Mouse (Mus musculus) liver, embryonic 11.5 days (tissue): ENCODE data around the gene Fam131a. TPM values are rescaled to one million over a fixed set of nuclear protein-coding genes. Genes with fewer than 3 reads are reported as not detected.

Source experiments
- ATAC-seq: fragments of 200-750 bp; cut with Nextera tagmentation; replicated peaks from 2 replicates; pipeline ENCODE4 v1.8.0; 2017; ENCODE audit warnings: moderate number of reproducible peaks, mild to moderate bottlenecking, moderate TSS enrichment, moderate library complexity; ENCODE audit not compliant: low FRiP score
- DNase-seq: peaks from one replicate; pipeline ENCODE4 v3.0.0-alpha.2; 2017; ENCODE audit warnings: low spot score
- H3K27ac ChIP-seq: fragments of 300-500 bp; sonication (generic); 2 replicates; pipeline ENCODE4 v1.5.1; 2014; ENCODE audit warnings: mild to moderate bottlenecking, low read depth, low read length, control low read depth
- H3K27me3 ChIP-seq: fragments of 300-500 bp; sonication (generic); replicated peaks from 2 replicates; pipeline ENCODE4 v1.6.1; 2014; ENCODE audit warnings: low read length, mixed read lengths; ENCODE audit not compliant: control insufficient read depth, insufficient read depth
- H3K36me3 ChIP-seq: fragments of 300-500 bp; sonication (generic); 2 replicates; pipeline ENCODE4 v1.6.1; 2014; ENCODE audit warnings: mild to moderate bottlenecking, low read length, moderate library complexity, mixed read lengths; ENCODE audit not compliant: control insufficient read depth, insufficient read depth
- H3K4me1 ChIP-seq: fragments of 300-500 bp; sonication (generic); replicated peaks from 2 replicates; pipeline ENCODE4 v1.6.1; 2014; ENCODE audit warnings: low read length, mixed read lengths; ENCODE audit not compliant: control insufficient read depth, insufficient read depth
- H3K4me2 ChIP-seq: fragments of 300-500 bp; sonication (generic); 2 replicates; pipeline ENCODE4 v1.6.1; 2014; ENCODE audit warnings: mild to moderate bottlenecking, control low read depth, moderate library complexity
- H3K4me3 ChIP-seq: fragments of 300-500 bp; sonication (generic); 2 replicates; pipeline ENCODE4 v1.5.1; 2014; ENCODE audit warnings: low read depth, low read length, control low read depth
- H3K9ac ChIP-seq: fragments of 300-500 bp; sonication (generic); 2 replicates; pipeline ENCODE4 v1.6.1; 2014; ENCODE audit warnings: low read depth, low read length, control low read depth
- H3K9me3 ChIP-seq: fragments of 300-500 bp; sonication (generic); 2 replicates; pipeline ENCODE4 v1.6.1; 2016; ENCODE audit warnings: low read length, inconsistent platforms, mixed read lengths; ENCODE audit not compliant: control insufficient read depth
- WGBS: fragments of 180-500 bp; shearing (Covaris S2); extraction: QIAGEN DNeasy Blood & Tissue Kit; methylation state at CpG from one replicate; pipeline ENCODE4 v1.1.7; 2014; 5-methylcytosine and 5-hydroxymethylcytosine counted together
- polyA plus RNA-seq: library from polyadenylated mRNA; unstranded; fragments of >200 nt; fragmentation: Nextera tagmentation; extraction: Ambion mirVana; gene quantifications from 2 replicates; pipeline ENCODE4 v1.2.1, GENCODE M21; 2014

The Fam131a gene
- polyA plus RNA-seq, 1 experiment from 2014 or later = 2.1 TPM

DNA sequence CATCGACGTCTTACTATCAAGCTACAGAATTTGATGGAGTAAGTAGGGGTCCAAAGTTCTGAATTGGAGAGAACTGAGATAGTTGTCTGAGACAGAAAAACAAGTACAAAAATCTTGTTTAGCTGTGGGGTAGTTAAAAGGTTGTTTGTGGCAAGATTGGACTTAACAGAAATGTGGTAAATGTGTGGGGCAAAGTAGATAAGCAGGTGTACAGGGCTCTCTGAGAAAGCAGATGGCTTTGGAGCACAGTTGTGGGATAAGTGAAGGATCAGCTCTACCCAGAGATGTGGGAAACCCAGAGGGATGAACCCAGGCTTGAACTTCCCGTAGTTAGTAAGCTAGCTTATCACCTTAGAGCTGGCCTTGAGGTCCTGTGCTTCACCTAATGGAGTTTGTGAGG, 2.3 kb upstream of the Fam131a start:
- Histone ChIP-seq H3K9ac (no peak overlapping the region), H3K9me3 (no peaks in the 10 kb centered on the region), H3K4me2 (no peak overlapping the region), H3K4me1 (peaks cover 24% of the 10 kb centered on the region), H3K27me3 (peaks cover 11% of the 10 kb centered on the region), H3K36me3 (peaks cover 57% of the 10 kb centered on the region), H3K27ac (no peak overlapping the region), H3K4me3 (no peak overlapping the region)
- WGBS = 75% methylated on average over 3 of the region's 3 CpGs
- ATAC-seq = no peak
- no peak for DNase-seq

DNA sequence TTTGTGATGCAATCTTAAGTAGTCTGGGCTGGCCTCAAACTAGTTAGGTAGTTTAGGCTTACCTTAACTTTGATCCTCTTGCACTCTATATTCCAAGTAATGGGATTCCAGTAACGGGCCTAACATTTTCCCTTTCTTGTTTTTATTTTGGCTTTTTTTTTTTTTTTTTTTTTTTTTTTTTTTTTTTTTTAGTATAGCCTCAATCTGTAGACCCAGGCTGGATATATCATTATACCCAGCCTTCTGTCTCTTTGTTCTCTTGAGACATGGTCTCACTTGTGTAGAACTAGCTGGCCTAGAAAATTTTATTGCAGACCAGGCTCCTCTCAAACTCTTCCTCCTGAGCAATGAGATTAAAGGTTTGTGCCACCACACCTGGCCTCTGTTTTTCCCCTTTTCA, 1.4 kb upstream of the Fam131a start:
- Histone ChIP-seq H3K9me3 (no peaks in the 10 kb centered on the region), H3K27me3 (peaks cover 19% of the 10 kb centered on the region), H3K9ac (no peak overlapping the region), H3K27ac (no peak overlapping the region), H3K4me3 (no peak overlapping the region), H3K4me1 (peaks cover 30% of the 10 kb centered on the region), H3K4me2 (no peak overlapping the region), H3K36me3 (peaks cover 48% of the 10 kb centered on the region)
- no peak for DNase-seq
- no peak for ATAC-seq
- 83% methylated on average over 1 of the region's 1 CpGs for WGBS

DNA sequence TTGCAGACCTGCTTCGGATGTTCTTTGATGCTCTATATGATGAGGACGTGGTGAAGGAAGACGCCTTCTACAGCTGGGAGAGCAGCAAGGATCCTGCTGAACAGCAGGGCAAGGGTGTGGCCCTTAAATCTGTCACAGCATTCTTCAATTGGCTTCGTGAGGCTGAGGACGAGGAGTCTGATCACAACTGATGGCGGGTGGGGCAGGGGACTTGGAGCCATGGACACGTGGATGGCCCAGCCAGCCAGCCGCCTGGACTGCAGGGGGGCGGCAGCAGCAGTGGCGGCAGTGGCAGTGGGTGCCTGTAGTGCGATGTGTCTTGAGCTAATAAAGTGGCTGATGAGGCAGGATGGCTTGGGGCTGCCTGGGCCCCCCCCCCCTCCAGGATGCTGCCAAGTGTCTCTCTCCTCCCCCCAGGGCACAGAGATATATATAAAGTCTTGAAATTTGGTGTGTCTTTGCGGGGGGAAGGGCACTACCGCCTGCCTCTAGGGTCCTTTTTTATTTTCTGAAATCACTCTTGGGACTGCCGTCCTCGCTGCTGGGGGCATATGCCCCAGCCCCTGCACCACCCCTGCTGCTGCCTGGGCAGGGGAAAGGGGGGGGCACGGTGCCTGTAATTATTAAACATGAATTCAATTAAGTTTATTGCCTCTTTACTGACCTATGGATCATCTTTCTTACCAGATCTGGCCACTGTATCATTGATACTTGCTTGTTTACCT, 638 bp upstream of the Fam131a start:
- Histone ChIP-seq H3K36me3 (peaks cover 40% of the 10 kb centered on the region), H3K27ac (no peak overlapping the region; the same call in 1 of the 2 replicates), H3K27me3 (peaks cover 19% of the 10 kb centered on the region), H3K4me3 (peak overlapping the region; percentile 72; the same call in 1 of the 2 replicates), H3K4me2 (peak overlapping the region; percentile 98), H3K9ac (no peak overlapping the region), H3K9me3 (no peaks in the 10 kb centered on the region), H3K4me1 (peaks cover 30% of the 10 kb centered on the region)
- ATAC-seq = no peak
- WGBS = 53% methylated on average over 16 of the region's 16 CpGs
- DNase-seq = no peak

DNA sequence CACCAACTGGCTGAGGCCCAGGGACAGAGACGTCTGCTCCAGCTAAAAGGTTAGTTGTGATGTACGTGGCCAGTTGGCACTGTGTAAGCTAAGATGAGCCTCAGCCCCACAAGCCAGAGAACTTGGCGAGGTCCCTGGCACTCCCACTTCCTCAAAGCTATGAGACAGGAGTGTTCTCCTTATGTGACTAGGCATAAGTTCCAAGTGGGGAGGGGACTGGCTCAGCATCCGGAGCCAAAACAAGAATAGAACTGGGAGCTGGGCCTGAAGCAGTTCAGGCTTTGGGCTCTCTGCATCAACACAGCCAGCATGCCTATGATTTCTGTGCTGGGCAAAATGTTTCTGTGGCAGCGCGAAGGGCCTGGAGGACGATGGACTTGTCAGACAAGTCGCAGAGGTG, 1.7 kb downstream of the Fam131a start:
- Histone ChIP-seq H3K4me3 (no peak overlapping the region), H3K9ac (no peak overlapping the region), H3K4me1 (peaks cover 28% of the 10 kb centered on the region), H3K4me2 (no peak overlapping the region), H3K27me3 (peaks cover 19% of the 10 kb centered on the region), H3K27ac (no peak overlapping the region), H3K36me3 (peaks cover 20% of the 10 kb centered on the region), H3K9me3 (no peaks in the 10 kb centered on the region)
- DNase-seq (no peak), ATAC-seq (no peak)
- 73% methylated on average over 8 of the region's 8 CpGs for WGBS

DNA sequence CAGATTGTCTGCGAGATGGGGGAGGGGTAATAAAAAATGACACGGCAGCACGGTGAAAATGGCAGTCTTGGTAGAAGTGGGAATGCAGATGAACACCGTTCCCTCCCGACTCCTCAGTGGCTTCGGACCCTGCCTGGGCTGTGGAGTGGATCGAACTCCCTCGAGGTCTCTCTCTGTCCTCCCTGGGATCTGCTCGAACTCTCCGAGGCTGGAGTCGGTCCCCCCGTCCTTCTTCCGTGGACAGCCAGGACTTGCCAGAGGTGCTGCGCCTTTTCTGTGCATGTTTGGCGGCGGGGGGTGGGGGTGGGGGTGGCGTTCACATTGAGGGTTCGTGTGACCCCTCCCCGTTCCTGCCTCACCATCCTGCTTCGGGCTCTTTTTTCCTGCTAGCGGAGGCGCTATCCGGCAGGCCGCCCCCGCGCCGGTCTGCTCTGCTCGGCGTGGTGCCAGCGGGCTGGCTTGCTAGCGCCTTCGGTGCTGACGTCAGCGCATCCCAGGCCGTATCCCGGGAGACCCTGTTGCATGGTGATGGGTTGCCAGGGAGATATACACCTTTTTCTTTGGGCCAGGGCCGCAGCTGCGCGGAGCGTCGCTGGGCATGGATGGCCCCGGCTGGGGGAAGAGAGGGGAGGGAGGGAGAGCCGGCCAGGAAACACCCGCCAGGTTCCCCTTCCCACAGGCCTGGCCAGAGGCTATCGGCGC, 2.7 kb downstream of the Fam131a start:
- DNase-seq = no peak
- peak overlapping the region; percentile 71 for H3K4me2 ChIP-seq
- ATAC-seq = 0 out of 2 replicates have a peak, but pooled peaks have one; percentile 4
- H3K4me3 ChIP-seq = peak overlapping the region; percentile 42
- 7% methylated on average over 46 of the region's 46 CpGs for WGBS
- H3K27ac ChIP-seq = no peak overlapping the region
- H3K9me3 ChIP-seq = no peaks in the 10 kb centered on the region
- H3K36me3 ChIP-seq = peaks cover 10% of the 10 kb centered on the region
- peaks cover 19% of the 10 kb centered on the region for H3K27me3 ChIP-seq
- H3K9ac ChIP-seq = peak overlapping the region; percentile 38
- peaks cover 24% of the 10 kb centered on the region for H3K4me1 ChIP-seq

DNA sequence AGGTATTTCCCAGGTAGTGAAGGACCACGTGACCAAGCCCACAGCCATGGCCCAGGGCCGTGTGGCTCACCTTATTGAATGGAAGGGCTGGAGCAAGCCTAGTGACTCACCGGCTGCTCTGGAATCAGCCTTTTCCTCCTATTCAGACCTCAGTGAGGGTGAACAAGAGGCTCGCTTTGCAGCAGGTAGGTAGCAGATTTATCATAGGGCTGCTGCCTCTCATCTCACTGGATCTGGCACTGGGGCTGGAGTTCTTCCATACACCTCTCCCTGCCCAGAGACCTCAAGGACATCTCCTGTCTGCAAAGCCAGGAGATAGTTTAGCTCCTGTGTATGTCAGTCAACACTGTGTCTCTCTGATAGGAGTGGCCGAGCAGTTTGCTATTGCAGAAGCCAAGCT, 6.2 kb downstream of the Fam131a start:
- no peak overlapping the region for H3K4me2 ChIP-seq
- H3K9ac ChIP-seq = no peak overlapping the region
- H3K36me3 ChIP-seq = no peaks in the 10 kb centered on the region
- H3K27ac ChIP-seq = no peak overlapping the region
- H3K4me1 ChIP-seq = peaks cover 38% of the 10 kb centered on the region
- H3K9me3 ChIP-seq = no peaks in the 10 kb centered on the region
- DNase-seq (no peak), ATAC-seq (no peak)
- WGBS = 69% methylated on average over 5 of the region's 5 CpGs
- H3K4me3 ChIP-seq = no peak overlapping the region
- peaks cover 15% of the 10 kb centered on the region for H3K27me3 ChIP-seq

DNA sequence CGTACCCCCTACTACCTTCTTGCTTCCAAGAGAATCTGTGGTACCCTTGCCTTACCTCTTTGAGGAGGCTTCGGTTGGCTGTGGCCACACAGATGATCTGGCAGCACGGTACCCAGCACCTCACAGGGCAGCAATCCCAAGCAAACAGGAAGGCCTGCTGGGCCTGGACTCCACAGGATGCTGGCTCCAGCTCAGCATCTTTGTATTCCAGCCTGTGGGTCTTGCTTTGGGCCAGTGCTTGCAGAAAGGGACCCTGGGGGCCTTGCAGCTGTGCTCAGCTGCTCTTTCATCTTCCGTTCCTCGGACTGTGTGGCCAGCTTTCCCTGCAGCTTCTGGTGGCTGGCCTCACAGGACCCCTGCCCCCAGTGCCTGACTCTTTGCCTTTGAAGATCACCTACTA, 7.0 kb downstream of the Fam131a start:
- no peak for DNase-seq
- Histone ChIP-seq H3K27ac (no peak overlapping the region), H3K27me3 (peaks cover 15% of the 10 kb centered on the region), H3K9ac (no peak overlapping the region), H3K4me2 (no peak overlapping the region), H3K4me1 (peaks cover 45% of the 10 kb centered on the region), H3K9me3 (no peaks in the 10 kb centered on the region), H3K4me3 (no peak overlapping the region), H3K36me3 (no peaks in the 10 kb centered on the region; the same call in 1 of the 2 replicates)
- ATAC-seq = no peak
- WGBS = 65% methylated on average over 5 of the region's 5 CpGs

DNA sequence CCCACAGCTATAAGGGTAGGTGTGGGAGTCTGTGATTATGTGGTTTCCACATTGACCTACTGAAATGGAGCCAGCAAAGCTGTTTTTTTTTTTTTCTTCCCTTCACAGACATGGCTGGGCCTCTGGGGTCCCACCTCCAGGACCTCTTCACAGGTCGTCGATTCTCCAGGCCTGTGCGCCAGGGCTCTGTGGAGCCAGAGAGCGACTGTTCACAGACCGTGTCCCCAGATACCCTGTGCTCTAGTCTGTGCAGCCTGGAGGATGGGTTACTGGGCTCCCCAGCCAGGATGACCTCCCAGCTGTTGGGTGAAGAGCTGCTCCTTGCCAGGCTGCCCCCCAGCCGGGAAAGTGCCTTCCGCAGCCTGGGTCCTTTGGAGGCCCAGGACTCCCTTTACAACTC, 8.3 kb downstream of the Fam131a start:
- H3K4me1 ChIP-seq = peaks cover 47% of the 10 kb centered on the region

More for the DNA sequence above, 8.3 kb downstream of the Fam131a start:
- Histone ChIP-seq H3K4me2 (no peak overlapping the region), H3K9ac (no peak overlapping the region), H3K27me3 (peaks cover 3% of the 10 kb centered on the region), H3K9me3 (no peaks in the 10 kb centered on the region), H3K27ac (no peak overlapping the region), H3K36me3 (peaks cover 4% of the 10 kb centered on the region), H3K4me3 (no peak overlapping the region)
- no peak for DNase-seq
- ATAC-seq = no peak
- 65% methylated on average over 7 of the region's 7 CpGs for WGBS
